Mouse (Mus musculus) urinary bladder, postnatal 25 days (tissue): ENCODE data around the gene Phyhd1.

ENCODE experiments used
- DNase-seq: peaks from one replicate; pipeline ENCODE4 v3.0.0; 2022; ENCODE audit warnings: low spot score

Gene Phyhd1

DNA sequence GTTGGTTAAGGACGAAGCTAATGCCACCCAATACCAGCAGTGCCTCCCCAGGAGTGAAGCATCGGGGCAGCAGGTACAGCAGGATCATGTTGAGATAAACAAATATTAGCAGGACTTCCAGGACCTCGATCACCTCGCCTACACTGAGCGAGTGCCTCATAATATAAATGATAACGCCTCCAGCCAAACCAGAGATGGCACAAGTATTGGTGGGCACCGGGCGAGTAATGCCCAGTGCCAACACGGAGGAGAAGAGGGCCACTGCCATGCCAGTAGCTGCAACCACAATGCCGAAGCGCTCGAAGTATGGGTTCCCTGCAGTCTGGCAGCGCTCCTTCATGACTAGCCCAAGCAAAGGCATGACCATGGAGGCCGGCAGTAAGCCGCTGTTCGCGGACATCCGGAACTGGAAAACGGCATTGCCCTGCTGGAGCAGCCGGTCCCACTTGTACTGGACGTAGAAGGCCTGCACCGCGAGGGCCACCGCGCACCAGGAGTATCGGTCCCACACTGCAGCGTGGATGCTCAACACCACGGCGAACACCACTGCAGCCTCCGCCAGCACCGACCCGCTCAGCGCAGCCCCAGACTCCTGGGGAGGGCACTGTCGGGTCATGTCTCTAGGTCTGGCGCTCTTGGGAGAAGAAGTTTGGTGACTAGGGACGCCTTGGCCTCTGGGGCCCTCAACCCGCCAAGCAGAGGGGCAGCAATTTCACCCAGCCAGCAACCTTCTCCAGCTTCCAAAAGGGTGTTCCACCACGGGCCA is 19.6 kb downstream of the Phyhd1 start:
- DNase-seq = no peak

DNA sequence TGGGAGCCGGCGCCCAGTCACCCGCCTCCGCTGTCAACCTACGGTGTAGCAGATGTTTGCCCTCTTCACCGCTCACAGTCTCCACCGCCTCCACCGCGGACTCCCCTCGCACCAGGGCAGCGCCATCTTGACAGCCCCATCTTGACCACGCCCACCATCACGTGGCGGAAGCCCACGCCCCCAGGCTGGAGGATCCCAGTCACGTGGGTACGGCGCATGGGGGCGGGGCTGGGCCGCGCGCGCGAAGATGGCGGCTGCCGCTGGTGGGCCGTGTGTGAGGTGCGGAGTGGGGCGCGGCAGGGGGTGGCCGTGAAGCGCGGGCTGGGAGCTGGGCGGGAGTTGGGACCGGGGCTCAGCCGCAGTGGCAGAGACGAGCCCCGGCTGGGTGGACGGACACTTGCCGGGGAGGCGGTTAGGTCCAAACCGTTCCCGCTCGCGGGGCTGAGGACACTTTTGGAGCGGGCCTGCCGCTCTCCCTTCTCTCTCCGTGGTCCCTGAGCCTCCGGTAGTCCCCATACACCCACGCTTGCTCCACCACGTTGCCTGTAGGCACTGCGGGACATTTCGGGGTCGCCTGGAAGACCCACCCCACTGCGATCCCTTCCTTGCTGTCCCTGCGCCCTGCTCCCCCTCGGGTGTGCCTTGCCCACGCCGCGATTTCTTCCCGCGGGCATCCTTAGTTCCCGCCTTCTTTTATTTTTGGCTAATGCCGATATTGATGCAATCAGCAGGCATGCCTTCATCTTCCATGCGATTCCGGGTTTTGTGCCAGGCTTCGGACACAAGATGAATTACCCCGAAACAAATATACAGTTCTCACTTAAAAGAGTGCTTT is 20.4 kb downstream of the Phyhd1 start, which contains the start of the genes Dolk and Nup188:
Dolk (minus strand) TSS at position 143 of the 835 bp plus-strand sequence.
Nup188 (plus strand) TSS at position 206 of the 835 bp plus-strand sequence.
- DNase-seq = peak; percentile 99

DNA sequence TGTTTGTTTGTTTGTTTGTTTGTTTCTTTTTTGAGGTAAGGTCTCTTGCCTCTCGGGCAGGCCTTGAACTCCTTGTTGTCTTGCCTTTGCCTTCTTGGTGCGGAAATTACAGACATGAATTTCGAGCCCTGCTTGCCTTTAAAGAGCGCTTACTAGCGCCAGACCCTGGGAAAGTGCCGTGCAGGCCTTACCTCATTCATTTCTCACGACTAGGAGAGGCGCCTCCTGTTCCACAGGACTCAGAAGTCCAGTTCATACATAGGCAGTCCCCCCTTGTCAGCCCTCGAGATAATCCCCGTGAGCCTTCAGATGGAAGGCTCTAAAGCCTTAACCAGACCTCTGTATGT is 21.0 kb downstream of the Phyhd1 start:
- no peak for DNase-seq

DNA sequence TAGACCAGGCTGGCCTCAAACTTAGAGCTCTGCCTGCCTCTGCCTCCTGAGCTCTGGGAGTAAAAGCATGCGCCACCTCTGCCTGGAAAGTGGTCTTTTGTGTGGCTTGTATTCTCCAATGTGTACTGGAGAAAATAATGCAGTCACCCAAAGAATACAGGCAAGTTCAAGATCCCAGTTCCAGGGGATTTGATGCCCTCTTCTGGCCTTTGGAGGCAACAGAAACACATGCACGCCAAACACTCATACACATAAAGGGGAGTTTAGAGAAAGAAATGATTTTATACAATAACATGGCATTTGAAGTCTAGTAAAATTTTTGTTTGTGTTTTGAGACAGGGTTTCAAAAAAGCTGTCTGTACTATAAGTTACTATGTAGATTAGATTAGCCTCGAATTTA is 33.5 kb downstream of the Phyhd1 start:
- no peak for DNase-seq

DNA sequence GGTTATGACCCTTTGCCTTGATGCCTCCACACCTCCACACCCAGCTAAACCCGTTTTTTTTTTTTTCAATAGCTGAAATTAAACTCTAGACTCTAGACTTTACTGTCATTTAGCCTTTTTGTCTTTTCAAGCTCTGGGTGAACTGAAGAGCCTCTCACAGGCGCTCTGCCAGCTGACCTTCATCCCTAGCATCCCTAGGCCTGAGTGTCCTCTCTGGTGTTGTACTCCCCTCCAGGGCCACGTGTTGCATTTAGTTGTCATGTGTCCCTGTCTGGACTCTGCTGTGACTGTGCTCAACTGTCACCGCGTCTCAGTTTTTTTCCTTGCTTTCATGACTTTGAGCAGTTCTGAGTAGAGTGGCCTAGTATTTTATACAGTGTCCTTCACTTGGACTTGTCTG is 34.0 kb downstream of the Phyhd1 start:
- no peak for DNase-seq

DNA sequence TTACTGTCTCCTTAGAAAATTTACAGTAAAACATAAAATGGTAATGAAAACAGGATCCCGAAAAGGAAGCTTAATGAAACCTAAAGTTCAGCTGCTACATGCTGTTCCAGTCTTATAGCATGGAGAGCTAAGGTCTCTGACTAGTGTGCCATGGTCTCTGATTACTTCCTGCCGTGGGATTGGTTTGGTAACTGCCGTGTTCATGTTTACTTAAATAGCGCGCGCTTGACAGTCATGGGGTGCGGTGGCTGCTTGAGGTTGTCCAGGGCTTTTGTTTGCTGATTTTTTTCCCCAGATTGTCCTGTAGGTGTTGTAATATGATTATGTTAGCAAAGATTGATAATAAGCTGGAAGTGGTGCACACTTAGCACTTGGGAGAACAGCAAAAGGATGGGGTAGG is 40.1 kb downstream of the Phyhd1 start:
- no peak for DNase-seq

DNA sequence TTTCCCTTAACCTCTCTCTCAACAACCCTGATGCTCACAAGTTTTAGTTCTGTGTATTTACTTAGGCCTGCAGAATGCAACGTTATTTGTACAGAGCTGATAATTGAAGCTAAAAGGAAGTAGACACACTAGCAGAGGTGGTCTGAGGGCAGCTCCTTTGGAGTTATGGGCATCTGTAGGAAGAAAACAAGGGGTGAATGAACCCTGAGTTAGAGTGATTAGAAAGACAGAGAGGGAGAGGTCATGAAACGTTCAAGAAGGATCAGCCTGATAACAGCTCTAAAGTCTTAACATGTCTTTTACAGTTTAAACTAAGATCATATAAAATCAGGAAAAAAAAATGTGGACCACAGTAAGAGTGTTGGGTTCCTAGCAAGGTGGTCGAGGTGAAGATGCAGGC is 43.3 kb downstream of the Phyhd1 start:
- DNase-seq = no peak

DNA sequence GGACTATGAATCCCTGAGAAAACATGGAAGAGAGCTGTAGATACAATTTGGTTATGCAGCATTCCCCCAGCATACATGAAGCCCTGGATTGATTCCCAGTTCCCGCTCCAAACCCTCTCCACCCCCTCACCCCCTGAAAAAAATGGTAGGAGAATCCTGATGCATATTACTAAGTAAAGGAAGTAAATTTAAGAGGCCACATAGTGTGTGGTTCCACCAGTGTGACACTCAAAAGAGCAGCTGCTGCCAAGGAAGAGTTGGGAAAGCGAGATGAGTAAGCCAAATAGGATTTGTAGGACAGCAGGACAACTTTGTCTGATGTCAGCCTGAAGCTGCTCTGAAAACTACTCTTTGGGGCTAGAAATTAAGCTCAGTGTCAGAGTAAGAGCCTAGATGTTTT is 45.5 kb downstream of the Phyhd1 start:
- DNase-seq = no peak

DNA sequence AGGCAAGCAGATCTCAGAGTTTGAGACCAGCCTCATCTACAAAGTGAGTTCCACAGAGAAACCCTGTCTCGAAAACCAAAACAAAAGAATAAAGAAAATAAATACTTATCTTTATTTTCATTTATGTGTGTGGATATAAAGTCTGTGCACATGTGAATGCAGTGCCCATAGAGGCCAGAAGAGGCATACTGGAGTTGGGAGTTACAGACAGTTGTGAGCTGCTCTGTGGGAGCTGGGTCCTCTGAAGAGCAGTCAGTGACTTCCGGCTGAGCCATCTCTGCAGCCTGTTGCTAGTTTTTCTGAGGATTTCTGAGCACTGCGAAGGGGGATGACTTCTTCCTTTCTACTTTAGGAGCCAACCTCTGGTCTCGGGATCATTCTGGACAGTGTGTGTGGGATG is 50.1 kb downstream of the Phyhd1 start:
- no peak for DNase-seq

DNA sequence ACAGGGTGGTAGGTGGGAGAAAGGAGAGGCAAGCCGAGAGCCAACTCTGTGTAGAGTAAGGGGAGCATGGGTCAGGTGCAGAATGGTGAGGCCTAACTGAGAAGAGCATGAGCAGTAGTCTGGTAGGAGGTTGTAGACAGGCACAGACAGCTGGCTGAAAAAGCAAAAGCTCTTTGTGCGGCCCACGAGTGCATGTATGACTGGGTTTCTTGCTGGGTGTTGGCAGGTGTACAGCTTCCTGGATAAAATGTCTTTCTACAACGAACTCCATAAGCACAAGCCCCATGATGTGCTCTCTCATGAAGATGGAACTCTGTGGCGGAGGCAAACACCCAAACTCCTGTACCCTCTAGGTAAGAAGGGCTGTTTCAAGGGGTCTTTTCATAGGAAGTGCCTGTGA is 51.0 kb downstream of the Phyhd1 start:
- no peak for DNase-seq

DNA sequence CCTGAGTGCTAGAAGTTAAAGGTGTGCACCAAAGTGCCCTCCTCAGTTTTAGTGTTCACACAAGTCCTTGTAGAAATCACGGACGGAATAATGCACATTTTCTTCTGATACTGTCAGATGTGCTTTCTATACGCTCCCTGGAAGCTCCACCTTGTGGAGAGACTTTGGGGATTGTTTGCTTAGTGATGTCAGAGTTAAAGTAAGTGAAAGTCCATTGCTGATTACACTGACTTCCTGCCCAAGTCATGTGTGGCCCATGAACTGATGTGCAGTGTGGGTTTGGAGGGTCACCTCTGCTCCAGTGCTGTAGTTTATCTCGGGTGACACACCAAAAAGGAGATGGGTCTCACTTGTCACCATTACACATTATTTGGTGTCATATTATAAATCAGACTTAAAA is 53.3 kb downstream of the Phyhd1 start:
- DNase-seq = no peak

DNA sequence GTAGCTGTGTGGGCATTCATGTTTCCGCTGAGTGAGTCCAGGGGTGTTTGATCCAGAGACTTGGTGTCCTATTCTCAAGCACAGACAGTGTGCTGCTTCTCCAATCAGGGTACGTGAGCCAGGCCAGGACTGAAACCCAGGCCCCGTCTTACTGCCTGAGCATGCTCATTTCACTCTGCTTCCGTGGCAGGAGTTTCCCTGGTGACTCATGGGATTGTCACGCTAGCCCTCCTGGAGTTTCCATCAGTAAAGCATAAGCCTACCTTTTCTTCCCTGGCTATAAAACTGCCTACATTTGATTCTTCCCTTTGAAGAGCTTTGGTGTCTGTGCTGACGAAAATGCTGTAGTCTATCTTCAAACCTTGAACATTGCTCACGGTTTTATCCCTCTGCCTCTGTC is 57.1 kb downstream of the Phyhd1 start:
- no peak for DNase-seq

DNA sequence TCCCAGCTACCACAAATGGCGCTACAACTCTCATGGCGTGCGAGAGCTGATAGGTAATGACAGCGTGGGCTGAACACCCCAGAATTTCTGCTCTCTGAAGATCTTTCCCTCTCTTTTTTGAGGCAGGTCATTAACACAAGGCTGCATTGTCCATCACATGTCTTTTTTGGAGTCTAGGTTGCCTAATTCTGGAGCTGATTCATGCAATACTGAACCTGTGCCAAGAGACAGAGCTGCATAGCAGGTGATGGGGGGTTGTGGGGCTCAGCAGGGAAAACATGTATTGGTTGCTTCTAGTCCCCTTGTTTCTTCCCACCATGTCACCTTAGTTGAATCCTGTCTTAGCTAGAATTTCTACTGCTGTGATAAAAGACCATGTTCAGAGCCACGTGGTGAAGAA is 59.3 kb downstream of the Phyhd1 start:
- no peak for DNase-seq

DNA sequence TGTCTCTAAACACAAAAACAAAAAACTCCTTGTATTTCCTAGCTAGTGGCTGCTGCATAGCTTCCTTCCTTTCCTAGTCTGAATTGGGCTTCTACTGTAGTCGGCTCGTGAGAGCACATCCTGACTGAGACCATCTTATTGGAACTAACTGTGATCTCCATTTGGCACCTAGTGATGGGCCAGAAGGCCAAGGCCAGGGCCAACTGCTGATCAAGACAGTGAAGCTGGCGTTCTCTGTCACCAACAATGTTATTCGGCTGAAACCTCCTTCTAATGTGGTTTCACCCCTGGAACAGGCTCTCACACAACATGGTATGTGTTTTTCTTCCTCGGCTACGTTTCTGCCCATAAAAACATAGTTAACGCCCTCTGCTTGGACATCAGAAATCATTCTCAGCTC is 61.3 kb downstream of the Phyhd1 start:
- DNase-seq = no peak

DNA sequence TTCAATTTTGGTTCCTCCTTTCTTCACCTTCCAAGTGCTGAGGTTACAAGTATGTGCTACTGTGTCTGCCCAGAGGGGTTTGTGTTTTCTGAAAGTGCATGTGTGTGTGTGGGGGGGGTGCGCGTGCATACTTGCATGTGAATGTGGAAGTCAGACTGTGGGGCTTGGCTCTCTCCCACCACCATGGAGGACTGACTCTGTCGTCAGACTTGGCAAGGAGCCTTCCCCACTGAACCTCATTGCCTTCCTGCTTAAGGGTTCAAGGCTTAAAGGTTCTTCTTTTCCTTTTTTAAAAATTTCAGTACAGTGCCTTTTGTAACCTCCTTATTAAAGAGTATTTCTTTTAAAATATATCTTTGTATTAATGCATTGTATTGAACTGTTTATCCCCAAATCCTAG is 62.8 kb downstream of the Phyhd1 start:
- no peak for DNase-seq
